Mouse (Mus musculus): ENCODE results near the gene Rbks. TPM values are rescaled to one million over a fixed set of nuclear protein-coding genes. Genes with fewer than 3 reads are reported as not detected.
A peak's percentile ranks its signal among the peaks of the same experiment; 100 is the strongest.

Rbks gene
- polyA plus RNA-seq, 1 experiment from 2014 or later = 3.2 TPM

DNA sequence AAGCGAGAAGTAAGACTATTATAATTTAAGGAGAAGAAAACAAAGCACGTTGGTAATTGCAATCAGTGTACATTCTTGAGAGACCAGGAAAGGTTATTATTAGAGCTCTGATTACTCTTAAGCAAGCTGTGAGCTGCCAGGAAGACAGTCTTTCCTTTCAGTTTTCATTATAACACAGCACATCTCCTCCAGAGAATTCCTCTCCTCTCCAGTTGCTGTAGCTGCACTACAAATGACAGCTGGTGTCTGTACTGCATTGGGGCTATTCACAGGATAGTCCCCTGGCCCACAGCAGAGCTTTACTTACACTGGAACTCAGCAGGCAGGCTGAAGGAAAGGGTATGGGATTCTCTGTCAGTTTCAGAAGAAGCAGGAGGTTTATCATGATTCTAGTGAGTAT, 24.0 kb downstream of the Rbks start:
- no peaks in the 10 kb centered on the region for H3K36me3 ChIP-seq
- no peak for ATAC-seq (ENCODE audit: insufficient number of reproducible peaks, insufficient read depth, low FRiP score, low TSS enrichment, low read depth)
- 57% methylated on average over 2 of the region's 2 CpGs for WGBS
- no peaks in the 10 kb centered on the region for H3K9me3 ChIP-seq
- H3K4me2 ChIP-seq = no peak overlapping the region
- H3K27ac ChIP-seq = peak overlapping the region; percentile 7; the same call in 1 of the 2 replicates
- H3K27me3 ChIP-seq = no peaks in the 10 kb centered on the region
- no peak overlapping the region for H3K9ac ChIP-seq
- no peak overlapping the region for H3K4me3 ChIP-seq
- peaks cover 11% of the 10 kb centered on the region for H3K4me1 ChIP-seq

GRCm38 (mm10) chr5:31671137-31671536, 26.3 kb downstream of the Rbks start:
- WGBS = 46% methylated on average over 2 of the region's 2 CpGs
- Histone ChIP-seq H3K9ac (no peak overlapping the region), H3K9me3 (no peaks in the 10 kb centered on the region), H3K27me3 (no peaks in the 10 kb centered on the region), H3K4me3 (no peak overlapping the region), H3K27ac (no peak overlapping the region), H3K4me1 (peaks cover 12% of the 10 kb centered on the region), H3K4me2 (no peak overlapping the region), H3K36me3 (no peaks in the 10 kb centered on the region)
- no peak for ATAC-seq (ENCODE audit: insufficient number of reproducible peaks, insufficient read depth, low FRiP score, low TSS enrichment, low read depth)

- no peaks in the 10 kb centered on the region for H3K36me3 ChIP-seq
- no peak overlapping the region for H3K4me3 ChIP-seq
- H3K9me3 ChIP-seq = no peaks in the 10 kb centered on the region
- WGBS = 76% methylated on average over 5 of the region's 5 CpGs
- no peak for ATAC-seq (ENCODE audit: insufficient number of reproducible peaks, insufficient read depth, low FRiP score, low TSS enrichment, low read depth)
- H3K4me2 ChIP-seq = no peak overlapping the region
- H3K27me3 ChIP-seq = no peaks in the 10 kb centered on the region
- H3K27ac ChIP-seq = no peak overlapping the region
- peaks cover 14% of the 10 kb centered on the region for H3K4me1 ChIP-seq
- no peak overlapping the region for H3K9ac ChIP-seq
These were observed 27.4 kb downstream of the Rbks start for GRCm38 (mm10) chr5:31669984-31670383.

- Histone ChIP-seq H3K27me3 (no peaks in the 10 kb centered on the region), H3K4me2 (no peak overlapping the region), H3K27ac (no peak overlapping the region), H3K36me3 (no peaks in the 10 kb centered on the region), H3K9me3 (no peaks in the 10 kb centered on the region), H3K9ac (no peak overlapping the region), H3K4me3 (no peak overlapping the region), H3K4me1 (peaks cover 12% of the 10 kb centered on the region)
- ATAC-seq (ENCODE audit: insufficient number of reproducible peaks, insufficient read depth, low FRiP score, low TSS enrichment, low read depth) = no peak
- WGBS = 78% methylated on average over 13 of the region's 13 CpGs
These were observed 29.0 kb downstream of the Rbks start for GRCm38 (mm10) chr5:31668325-31668968.

- Histone ChIP-seq H3K27me3 (no peaks in the 10 kb centered on the region), H3K36me3 (no peaks in the 10 kb centered on the region), H3K4me2 (no peak overlapping the region), H3K27ac (0 out of 2 replicates have a peak overlapping the region, but pooled peaks have one; percentile 11), H3K9ac (no peak overlapping the region), H3K4me3 (no peak overlapping the region), H3K4me1 (peaks cover 22% of the 10 kb centered on the region), H3K9me3 (no peaks in the 10 kb centered on the region)
- WGBS = 11% methylated on average over 1 of the region's 1 CpGs
- no peak for ATAC-seq (ENCODE audit: insufficient number of reproducible peaks, insufficient read depth, low FRiP score, low TSS enrichment, low read depth)
These were observed 31.3 kb downstream of the Rbks start for GRCm38 (mm10) chr5:31666176-31666575.

GRCm38 (mm10) chr5:31655688-31656190, 41.7 kb downstream of the Rbks start:
- no peak overlapping the region for H3K4me3 ChIP-seq
- no peaks in the 10 kb centered on the region for H3K36me3 ChIP-seq
- WGBS = 83% methylated on average over 1 of the region's 1 CpGs
- H3K27ac ChIP-seq = no peak overlapping the region
- no peak for ATAC-seq (ENCODE audit: insufficient number of reproducible peaks, insufficient read depth, low FRiP score, low TSS enrichment, low read depth)
- H3K9ac ChIP-seq = no peak overlapping the region
- no peaks in the 10 kb centered on the region for H3K9me3 ChIP-seq
- H3K4me1 ChIP-seq = no peaks in the 10 kb centered on the region
- no peak overlapping the region for H3K4me2 ChIP-seq
- H3K27me3 ChIP-seq = no peaks in the 10 kb centered on the region

- H3K9me3 ChIP-seq = no peaks in the 10 kb centered on the region
These were observed 46.7 kb downstream of the Rbks start for GRCm38 (mm10) chr5:31650518-31651288.

GRCm38 (mm10) chr5:31647327-31647726, 50.1 kb downstream of the Rbks start:
- Histone ChIP-seq H3K4me1 (no peaks in the 10 kb centered on the region), H3K4me3 (no peak overlapping the region), H3K9me3 (no peaks in the 10 kb centered on the region), H3K9ac (no peak overlapping the region), H3K27me3 (no peaks in the 10 kb centered on the region), H3K36me3 (no peaks in the 10 kb centered on the region), H3K4me2 (no peak overlapping the region), H3K27ac (no peak overlapping the region)
- WGBS = 83% methylated on average over 2 of the region's 2 CpGs
- no peak for ATAC-seq (ENCODE audit: insufficient number of reproducible peaks, insufficient read depth, low FRiP score, low TSS enrichment, low read depth)

More at GRCm38 (mm10) chr5:31650518-31651288, 46.7 kb downstream of the Rbks start:
- H3K4me1 ChIP-seq = no peaks in the 10 kb centered on the region
- no peak overlapping the region for H3K4me3 ChIP-seq
- H3K36me3 ChIP-seq = no peaks in the 10 kb centered on the region
- no peak overlapping the region for H3K4me2 ChIP-seq
- no peak overlapping the region for H3K27ac ChIP-seq
- no peaks in the 10 kb centered on the region for H3K27me3 ChIP-seq
- 88% methylated on average over 2 of the region's 2 CpGs for WGBS
- ATAC-seq (ENCODE audit: insufficient number of reproducible peaks, insufficient read depth, low FRiP score, low TSS enrichment, low read depth) = no peak
- no peak overlapping the region for H3K9ac ChIP-seq

- WGBS = 86% methylated on average over 6 of the region's 6 CpGs
- H3K9me3 ChIP-seq = no peaks in the 10 kb centered on the region
- H3K9ac ChIP-seq = no peak overlapping the region
- no peak for ATAC-seq (ENCODE audit: insufficient number of reproducible peaks, insufficient read depth, low FRiP score, low TSS enrichment, low read depth)
- H3K36me3 ChIP-seq = no peaks in the 10 kb centered on the region
- H3K27ac ChIP-seq = no peak overlapping the region
- H3K4me3 ChIP-seq = no peak overlapping the region
- H3K27me3 ChIP-seq = no peaks in the 10 kb centered on the region
- H3K4me2 ChIP-seq = no peak overlapping the region
- H3K4me1 ChIP-seq = no peaks in the 10 kb centered on the region
These were observed 50.9 kb downstream of the Rbks start for GRCm38 (mm10) chr5:31646574-31646973.

- 88% methylated on average over 6 of the region's 6 CpGs for WGBS
- no peaks in the 10 kb centered on the region for H3K27me3 ChIP-seq
- no peak overlapping the region for H3K4me2 ChIP-seq
- no peaks in the 10 kb centered on the region for H3K4me1 ChIP-seq
- no peak overlapping the region for H3K27ac ChIP-seq
- no peak overlapping the region for H3K4me3 ChIP-seq
- peaks cover 6% of the 10 kb centered on the region; the same call in 1 of the 2 replicates for H3K36me3 ChIP-seq
- ATAC-seq (ENCODE audit: insufficient number of reproducible peaks, insufficient read depth, low FRiP score, low TSS enrichment, low read depth) = no peak
- H3K9me3 ChIP-seq = no peaks in the 10 kb centered on the region
- H3K9ac ChIP-seq = no peak overlapping the region
These were observed 51.6 kb downstream of the Rbks start for GRCm38 (mm10) chr5:31645798-31646197.

DNA sequence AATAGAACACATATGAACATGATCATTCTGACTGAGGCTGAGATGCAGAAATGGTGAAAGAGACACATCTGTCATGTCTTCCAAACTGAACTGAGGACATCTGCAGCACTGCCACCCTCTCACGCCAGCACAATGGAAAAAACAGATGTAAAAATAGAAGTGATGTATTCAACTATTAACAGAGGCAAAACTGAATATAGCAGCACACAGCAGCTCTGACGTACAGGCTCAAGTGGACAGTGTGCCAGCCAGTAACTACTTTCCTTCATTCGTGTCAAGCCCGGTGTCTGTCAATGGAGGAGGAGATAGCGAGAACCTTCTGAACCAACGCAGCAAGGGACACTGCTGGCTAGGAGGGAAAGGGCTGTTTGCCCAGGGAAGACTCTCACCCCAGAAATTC, 52.6 kb downstream of the Rbks start:
- Histone ChIP-seq H3K9ac (no peak overlapping the region), H3K4me3 (no peak overlapping the region), H3K4me2 (no peak overlapping the region), H3K9me3 (no peaks in the 10 kb centered on the region), H3K36me3 (peaks cover 14% of the 10 kb centered on the region; the same call in 1 of the 2 replicates), H3K4me1 (no peaks in the 10 kb centered on the region), H3K27ac (no peak overlapping the region), H3K27me3 (no peaks in the 10 kb centered on the region)
- ATAC-seq (ENCODE audit: insufficient number of reproducible peaks, insufficient read depth, low FRiP score, low TSS enrichment, low read depth) = no peak
- WGBS = 92% methylated on average over 6 of the region's 6 CpGs

DNA sequence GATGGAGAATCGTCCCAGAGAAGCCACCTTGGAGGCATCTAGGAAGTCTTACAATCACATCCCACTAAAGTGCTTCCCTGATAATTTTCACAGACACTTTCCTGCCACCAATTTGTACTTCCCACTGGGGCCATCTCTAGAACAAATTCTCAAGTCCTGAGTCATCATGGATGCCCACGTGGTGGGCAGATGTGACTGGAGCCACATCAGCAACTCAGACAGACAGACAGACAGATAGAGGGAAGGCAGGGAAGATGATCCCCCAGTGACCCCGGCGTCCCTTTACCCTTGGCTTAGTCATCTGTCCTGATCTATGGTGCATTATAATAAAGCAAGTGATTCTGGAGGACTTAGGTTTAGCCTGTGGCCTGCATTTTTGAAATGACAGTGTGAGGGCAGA, 53.2 kb downstream of the Rbks start:
- no peak overlapping the region for H3K4me2 ChIP-seq
- H3K27me3 ChIP-seq = no peaks in the 10 kb centered on the region
- 84% methylated on average over 4 of the region's 4 CpGs for WGBS
- peaks cover 14% of the 10 kb centered on the region; the same call in 1 of the 2 replicates for H3K36me3 ChIP-seq
- no peak overlapping the region for H3K9ac ChIP-seq
- H3K4me1 ChIP-seq = no peaks in the 10 kb centered on the region
- H3K27ac ChIP-seq = no peak overlapping the region
- H3K4me3 ChIP-seq = no peak overlapping the region
- no peak for ATAC-seq (ENCODE audit: insufficient number of reproducible peaks, insufficient read depth, low FRiP score, low TSS enrichment, low read depth)
- H3K9me3 ChIP-seq = no peaks in the 10 kb centered on the region

All from embryonic facial prominence, embryonic 13.5 days (tissue).